Mouse (Mus musculus): ENCODE data around the gene Rai1.

GRCm38 (mm10) chr11:60152339-60152738, 47.5 kb downstream of the Rai1 start:
- TF ChIP-seq CTCF (IDR thresholded peaks at IDR 0.05; ENCODE audit: low read depth) (no peak), EP300 (IDR thresholded peaks at IDR 0.05; ENCODE audit: low read depth) (no peak)
